Mouse (Mus musculus): ENCODE results near the gene Tmem189.
A peak's percentile ranks its signal among the peaks of the same experiment; 100 is the strongest.
"Not testable (repeated sequence)": the region's sequence is repeated elsewhere in the genome, so short reads cannot be mapped to it uniquely, and the experiment has no call there.

Tmem189 gene

GRCm38 (mm10) chr2:167622352-167622751 is 67.3 kb downstream of the Tmem189 start:
- DNase-seq (ENCODE audit: low spot score in 2 of 2): no peak

DNA sequence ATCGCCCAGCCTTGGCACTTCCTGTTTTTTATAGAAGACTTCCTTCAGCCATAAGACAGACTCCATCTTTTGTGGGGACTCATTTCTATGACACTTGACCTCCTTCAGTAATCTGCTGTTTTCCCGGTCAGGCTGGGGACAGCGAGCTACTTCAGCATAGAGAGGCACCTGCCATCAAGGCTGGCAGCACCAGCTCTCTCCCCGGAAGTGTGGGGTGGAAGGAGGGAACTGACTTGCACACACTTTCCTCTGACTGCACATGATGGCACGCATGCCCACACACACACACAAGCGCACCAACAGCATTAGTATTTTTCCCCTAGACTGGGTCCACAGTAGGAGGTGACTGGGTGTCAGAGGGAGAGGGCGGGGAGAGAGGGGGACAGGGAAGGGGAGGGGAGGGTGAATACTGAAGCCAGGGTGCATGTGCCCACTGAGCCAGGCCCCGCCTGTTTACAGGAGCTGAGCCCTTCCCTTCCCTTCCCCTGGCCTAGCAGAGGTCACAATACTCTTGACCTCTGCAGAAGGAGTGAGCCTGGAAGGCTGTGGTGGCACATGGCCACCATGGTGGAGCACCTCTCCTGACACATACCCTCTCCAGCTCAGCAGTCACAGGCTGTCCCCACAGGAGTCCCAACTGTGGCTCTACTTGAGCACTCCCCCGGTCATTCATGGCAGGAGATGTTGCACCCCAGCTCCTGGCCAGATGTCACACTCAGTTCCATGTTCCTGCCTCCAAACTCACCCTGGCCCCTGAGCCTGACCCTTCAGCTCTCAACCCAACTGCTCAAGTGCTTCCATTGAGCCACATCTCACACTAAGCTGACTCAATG is 68.2 kb downstream of the Tmem189 start:
- no peak for DNase-seq (ENCODE audit: low spot score in 2 of 2)

DNA sequence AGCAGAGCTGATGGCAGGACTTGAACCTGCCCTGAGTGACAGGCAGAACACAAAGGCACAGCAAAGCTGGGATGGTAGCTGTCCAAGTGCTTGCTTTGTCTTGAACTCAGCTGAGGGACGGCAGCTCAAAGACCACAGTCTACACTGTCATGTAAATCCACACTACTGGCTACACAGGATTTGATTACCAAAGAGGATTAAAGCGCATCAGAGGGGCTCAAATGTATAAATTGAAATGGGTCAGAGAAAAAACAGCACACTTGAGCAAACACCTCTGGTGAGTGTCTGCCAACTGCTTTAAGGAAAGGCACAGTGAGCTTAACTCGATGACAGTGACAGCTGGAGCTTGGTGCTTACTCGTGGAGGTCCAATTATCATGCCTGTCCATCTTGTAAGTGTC is 72.2 kb downstream of the Tmem189 start:
- no peak for DNase-seq (ENCODE audit: low spot score in 2 of 2)

- DNase-seq (ENCODE audit: low spot score in 2 of 2): no peak
These were observed 72.6 kb downstream of the Tmem189 start for GRCm38 (mm10) chr2:167617034-167617433.

DNA sequence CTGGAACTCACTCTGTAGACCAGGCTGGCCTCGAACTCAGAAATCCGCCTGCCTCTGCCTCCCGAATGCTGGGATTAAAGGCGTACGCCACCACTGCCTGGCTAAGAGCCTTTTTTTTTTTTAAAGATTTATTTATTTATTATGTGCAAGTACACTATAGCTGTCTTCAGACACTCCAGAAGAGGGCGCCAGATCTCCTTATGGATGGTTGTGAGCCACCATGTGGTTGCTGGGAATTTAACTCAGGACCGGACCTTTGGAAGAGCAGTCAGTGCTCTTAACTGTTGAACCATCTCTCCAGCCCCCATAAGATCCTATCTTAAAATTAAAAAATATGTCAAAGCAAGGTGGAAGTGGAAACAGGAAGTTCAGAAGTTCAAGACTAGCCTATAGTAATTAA is 76.3 kb downstream of the Tmem189 start:
- not testable (repeated sequence) for DNase-seq (ENCODE audit: low spot score in 2 of 2)

DNA sequence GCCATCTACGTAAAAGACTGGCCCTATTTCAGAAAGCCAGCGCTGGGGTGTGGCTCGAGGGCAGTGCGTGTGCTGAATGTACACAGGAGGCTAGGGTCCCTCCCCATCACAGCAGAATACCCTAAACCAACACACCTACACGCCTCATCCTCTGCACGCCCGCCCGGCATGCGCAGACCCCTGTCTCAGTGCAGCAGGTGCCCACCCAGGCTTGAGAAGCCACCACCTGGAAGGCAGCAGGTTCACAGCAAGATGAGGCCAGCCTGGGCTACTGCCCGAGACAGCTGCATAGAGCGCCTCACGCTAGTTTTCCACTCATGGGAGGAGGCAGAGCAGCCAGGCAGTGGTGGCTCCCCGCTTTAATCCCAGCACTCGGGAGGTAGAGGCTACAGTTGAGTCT is 77.5 kb downstream of the Tmem189 start:
- no peak for DNase-seq (ENCODE audit: low spot score in 2 of 2)

GRCm38 (mm10) chr2:167611287-167611686 is 78.3 kb downstream of the Tmem189 start:
- no peak for DNase-seq (ENCODE audit: low spot score in 2 of 2)

DNA sequence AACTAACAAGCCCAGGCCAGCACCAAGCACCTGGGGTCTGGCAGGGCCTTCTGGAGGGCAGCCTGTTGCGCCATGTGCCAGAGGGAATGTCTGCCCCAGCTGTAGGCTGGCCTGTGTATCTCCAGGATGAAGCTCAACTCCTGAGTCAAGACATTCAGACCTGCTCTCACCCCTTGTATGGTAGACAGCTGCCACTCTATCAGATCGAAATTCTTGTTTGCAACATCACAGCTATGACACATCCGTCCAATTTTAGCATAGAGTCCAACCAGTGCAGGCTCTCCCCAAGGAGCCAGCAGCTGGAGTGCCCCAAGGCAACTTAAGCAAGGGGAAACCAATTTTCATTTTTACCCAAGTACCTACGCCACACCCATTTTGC is 82.9 kb downstream of the Tmem189 start:
- DNase-seq (ENCODE audit: low spot score in 2 of 2): no peak

DNA sequence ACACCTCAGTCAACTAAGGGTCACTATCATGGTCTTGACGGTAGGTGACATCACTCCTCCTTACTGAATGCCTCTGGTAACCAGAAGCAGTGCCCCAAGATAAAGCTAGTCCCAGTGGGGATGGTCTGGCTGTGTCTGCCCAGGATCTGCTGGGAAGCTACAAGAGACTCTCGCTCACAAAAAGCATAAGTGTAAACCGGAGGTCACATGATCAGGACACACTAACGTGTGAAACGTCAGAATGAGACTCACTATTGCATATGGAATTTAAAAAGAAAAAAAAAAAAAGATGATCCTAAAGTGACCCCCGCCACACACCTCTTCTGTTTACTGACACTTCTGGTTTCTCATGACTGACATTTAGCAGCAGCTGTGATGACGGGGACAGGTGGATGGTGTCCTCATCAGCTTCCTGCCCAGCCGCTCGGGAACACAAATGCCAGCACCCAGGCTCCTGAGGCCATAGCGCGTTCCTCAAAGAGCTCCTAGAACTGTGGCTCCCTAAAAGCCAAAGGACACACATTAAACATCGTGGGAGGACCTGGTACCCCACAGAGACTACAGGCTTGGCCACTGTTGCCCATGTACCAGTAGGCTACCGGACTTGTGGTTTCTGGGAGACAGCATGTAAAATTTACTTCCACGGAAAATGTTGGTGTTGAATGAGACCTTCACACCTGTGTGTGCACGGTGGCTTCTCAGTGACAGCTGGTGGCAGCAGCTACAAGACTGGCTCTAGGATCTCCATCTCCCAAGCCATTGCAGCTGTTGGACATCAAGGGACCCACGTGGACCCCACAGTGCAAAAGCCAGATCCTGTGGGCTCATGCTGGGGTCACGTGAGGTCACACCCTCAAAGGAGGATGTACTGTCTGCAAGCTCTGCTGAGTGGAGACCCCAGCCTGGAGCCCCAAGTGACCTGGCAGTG is 83.5 kb downstream of the Tmem189 start:
- no peak for DNase-seq (ENCODE audit: low spot score in 2 of 2)

DNA sequence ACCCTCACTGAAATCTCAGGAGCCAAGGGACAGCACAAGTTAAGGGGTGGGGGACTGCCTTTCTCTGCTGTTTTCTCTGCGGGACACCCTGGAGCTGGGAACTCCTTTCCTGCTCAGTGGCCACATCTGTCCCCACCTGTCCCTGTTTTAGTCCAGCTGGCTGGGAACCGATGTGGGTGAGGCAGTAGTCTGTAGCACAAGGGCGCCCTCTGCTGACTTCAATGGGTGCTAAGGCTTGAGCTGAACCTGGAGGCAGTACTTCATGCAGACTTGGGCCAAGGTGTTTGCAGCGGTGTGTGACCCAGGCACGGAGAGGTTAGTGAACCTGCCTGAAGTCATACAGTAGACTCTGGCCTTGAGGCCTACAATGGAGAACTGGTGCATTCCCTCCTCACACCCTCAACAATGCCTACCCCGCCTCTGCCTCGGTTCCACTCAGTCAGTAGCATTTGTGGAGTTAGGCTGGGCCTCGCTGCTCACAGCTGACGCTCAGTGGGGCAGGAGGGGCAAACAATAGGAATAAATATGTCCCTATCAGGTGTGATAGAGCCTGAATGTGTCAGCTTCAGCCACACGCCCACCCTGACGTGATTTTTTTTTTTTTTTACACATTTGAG is 84.3 kb downstream of the Tmem189 start:
- DNase-seq (ENCODE audit: low spot score in 2 of 2): peak; percentile 85 to 95

DNA sequence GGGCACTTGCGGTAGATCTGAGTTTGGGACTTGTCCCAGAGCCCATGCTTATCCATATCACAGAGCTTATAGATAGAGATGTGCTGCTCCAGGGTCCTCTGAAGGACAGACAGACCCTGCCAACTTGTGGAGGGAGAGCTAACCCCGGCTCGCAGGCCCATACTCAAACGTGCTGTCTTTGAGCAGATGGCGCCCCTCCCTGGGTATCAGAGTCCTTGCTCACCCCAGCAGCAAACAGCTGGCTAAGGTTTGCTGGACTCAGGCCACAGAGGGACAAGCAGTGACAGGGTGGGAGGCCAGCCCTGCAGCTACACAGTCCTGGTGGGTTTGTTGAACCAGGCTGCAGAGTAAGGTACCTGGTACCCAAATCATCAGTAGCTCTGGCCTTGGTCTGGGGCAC is 86.6 kb downstream of the Tmem189 start:
- no peak for DNase-seq (ENCODE audit: low spot score in 2 of 2)

DNA sequence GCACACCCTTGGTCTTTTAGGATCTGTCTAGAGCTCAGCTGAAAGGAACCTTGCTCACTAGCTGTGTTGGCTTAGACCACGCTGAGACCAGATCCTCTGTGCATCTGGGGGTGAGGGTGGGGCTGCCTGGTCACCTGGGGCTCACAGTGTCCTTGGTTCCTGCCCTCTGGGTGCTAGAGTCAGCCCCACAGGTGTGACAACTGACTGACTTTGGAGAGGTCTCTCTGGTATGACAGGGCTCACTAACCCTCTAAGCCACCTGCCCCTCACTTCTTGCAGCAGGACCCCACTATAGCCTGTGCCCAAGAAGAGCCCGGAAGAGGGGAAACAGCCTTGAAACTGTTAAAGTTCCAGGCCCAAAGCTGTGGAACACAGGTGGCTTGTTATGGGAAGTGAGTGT is 87.3 kb downstream of the Tmem189 start:
- DNase-seq (ENCODE audit: low spot score in 2 of 2): no peak

- DNase-seq (ENCODE audit: low spot score in 2 of 2): no peak
These were observed 89.1 kb downstream of the Tmem189 start for GRCm38 (mm10) chr2:167600481-167600995.

DNA sequence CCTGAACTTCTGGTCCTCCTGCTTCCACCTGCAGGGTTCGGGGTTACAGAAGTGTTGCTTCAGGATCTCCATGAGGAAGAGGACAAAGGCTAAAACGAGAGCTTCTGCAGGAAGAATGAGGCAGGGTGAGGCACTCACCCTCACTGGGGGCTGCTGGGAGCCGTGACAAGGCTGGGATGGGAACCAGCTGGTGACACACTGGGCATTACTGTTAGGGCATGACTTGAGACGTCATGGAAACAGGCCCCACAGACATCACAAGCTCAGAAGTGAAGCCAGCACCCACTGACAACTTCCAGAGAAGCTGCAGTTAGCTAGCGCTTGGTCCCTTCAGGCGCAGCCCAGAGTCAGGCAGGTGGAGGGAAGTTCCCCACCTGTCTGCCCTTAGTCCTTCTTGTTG is 89.7 kb downstream of the Tmem189 start:
- no peak for DNase-seq (ENCODE audit: low spot score in 2 of 2)

- no peak for DNase-seq (ENCODE audit: low spot score in 2 of 2)
These were observed 90.4 kb downstream of the Tmem189 start for GRCm38 (mm10) chr2:167599195-167599594.

GRCm38 (mm10) chr2:167597492-167598186 is 92.0 kb downstream of the Tmem189 start:
- DNase-seq (ENCODE audit: low spot score in 2 of 2): no peak

DNA sequence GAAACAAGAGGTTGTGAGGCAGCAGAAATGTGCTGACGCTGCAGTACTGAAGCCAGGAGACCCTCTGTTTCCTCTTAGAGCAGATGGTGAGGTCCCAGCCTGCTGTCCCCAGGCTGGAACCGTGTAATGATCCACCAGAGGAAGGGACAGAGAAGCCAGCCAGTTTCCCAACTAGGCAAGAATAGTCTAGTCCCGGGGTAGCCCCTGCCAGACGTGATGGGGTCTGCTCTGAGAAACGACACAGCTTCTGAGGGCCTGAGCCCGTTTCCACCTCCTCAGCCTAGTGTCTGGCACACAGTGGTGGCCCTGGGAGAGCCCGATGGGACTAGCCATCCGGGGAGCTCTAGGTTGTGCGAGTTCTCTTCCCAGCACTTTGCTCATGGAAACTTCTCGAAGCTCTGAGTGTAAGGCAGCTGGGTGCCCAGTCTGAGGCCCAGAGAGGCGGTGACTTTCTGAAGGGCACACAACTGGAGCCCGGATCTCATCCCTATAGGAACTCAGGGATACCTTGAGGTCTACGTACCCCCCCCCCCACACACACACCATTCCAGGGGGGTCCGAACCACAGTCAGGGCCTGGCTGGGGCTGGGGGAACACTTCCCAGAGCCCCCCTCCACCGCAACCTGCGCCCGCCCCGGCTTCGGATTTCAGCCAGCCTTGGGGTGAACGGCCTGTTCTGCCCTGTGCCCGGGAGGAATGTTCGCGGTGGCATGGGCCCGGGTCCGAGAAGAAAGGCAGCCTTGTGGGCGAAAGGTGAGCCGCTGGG is 92.7 kb downstream of the Tmem189 start:
- no peak for DNase-seq (ENCODE audit: low spot score in 2 of 2)

- DNase-seq (ENCODE audit: low spot score in 2 of 2): no peak
These were observed 93.4 kb downstream of the Tmem189 start for GRCm38 (mm10) chr2:167596262-167596661.

- no peak for DNase-seq (ENCODE audit: low spot score in 2 of 2)
These were observed 93.9 kb downstream of the Tmem189 start for GRCm38 (mm10) chr2:167595761-167596171.

DNA sequence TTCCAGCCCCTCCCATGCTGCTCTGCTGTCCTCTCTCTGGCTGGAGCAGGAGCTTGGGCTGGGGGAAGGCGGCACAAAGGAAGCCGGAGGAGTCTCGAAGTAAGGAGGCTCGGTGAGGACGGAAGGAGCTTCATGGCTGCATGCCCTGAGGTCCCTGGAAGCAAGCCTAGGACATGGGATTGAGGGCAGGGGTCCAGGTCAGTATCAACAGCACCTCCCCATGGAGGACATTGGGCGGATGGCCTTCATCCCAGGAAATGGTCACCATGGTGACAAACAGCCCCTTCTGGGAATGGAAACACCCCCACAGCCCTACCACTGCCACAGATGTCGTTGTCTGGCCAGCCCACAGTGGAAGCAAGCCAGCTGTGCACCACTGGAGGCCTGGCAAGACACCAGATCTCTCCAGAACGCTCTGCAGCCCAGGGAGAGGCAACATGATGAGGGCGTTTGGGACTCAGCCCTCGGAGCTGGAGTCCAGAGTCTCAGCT is 95.1 kb downstream of the Tmem189 start:
- peak in 1 of 2 experiments; percentile 42 for DNase-seq (ENCODE audit: low spot score in 2 of 2)
